Mouse (Mus musculus) spleen, postnatal 10 days (tissue): ENCODE data around the gene Senp3.
A peak's percentile ranks its signal among the peaks of the same experiment; 100 is the strongest.

Source experiments
- DNase-seq, 2 experiments: peaks; one replicate each; pipeline ENCODE4 v3.0.0; 2021 to 2022; ENCODE audit warnings: low spot score in 2 of 2

Senp3 gene

DNA sequence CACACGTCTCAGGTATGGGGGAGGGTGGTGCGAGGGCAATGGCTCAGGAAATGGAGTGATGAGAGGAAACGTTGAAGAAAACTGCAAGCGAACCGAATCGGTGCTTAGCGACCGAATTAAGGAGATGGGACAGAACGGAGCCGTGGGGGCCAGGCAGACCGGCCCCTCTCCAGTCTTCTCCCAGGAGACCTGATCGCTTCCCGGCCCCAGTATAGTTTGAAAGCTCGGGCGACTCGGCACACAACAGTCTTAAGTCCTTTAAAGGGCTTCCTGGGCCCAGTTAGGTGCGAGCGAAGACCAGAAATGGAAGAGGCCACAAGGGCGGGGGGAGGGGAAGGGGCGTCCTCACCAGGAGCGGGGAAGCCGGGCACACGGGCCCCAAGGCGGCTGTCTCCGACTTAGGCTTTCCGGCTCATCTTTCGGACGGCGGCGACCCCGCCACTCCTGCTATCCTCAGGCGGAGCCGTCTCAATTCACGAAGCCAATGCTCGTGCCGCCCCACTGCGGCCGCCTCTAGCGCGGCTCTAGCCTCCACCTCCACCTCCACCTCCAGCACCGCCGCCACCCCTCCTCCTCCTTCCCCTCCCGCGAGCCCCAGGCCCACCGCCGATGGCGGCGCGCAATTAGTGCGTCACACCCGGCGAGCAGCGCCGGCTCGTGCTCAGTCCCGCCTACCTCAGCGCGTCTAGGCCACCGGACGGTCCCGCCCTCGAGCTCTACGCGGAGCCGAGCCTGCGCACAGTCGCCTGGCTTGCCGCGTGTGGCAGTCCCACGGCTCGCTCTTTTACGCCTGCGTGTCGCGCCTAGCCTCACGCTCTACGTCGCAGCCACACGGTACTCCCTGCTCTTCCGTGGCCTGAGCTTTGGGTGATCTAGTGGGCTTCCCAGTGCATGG lies at the start of gene Senp3:
Gene Senp3, minus strand, starts transcription at position 771 of the 895 bp plus-strand sequence.
- peak; percentile 90 to 96 for DNase-seq

DNA sequence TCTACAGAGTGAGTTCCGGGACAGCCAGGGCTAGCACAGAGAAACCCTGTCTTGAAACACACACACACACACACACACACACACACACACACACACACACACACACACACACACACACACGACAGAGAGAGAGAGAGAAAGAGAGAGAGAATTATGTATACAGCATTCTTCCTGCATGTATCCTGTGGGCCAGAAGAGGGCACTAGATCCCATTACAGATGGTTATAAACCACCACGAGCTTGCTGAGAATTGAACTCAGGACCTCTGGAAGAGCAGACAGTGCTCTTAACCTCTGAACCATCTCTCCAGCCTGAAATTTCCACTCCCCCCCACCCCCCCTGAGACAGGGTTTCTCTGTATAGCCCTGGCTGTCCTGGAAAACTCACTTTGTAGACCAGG lies 49.5 kb upstream of the Senp3 start:
- DNase-seq: peak in 1 of 2 experiments; percentile 36

GRCm38 (mm10) chr11:69729063-69729462 lies 47.2 kb upstream of the Senp3 start:
- DNase-seq: peak; percentile 65 to 83

DNA sequence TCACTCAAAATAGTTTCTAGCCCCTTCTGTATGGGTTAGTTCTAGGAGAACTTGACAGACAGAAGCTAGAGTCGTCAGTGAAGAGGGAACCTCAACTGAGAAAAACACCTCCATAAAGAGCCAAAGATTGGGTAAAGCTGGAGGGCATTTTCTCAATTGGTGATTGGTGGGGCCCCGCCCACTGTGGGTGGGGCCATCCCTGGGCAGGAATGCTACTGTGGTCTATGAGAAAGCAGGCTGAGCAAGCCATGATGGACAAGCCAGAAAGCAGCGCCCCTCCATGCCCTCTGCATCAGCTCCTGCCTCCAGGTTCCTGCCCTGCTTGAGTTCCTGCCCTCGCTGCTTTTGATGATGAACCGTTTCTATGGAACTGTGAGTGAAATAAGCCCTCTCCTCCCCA lies 44.1 kb upstream of the Senp3 start:
- DNase-seq: peak; percentile 18 to 58

DNA sequence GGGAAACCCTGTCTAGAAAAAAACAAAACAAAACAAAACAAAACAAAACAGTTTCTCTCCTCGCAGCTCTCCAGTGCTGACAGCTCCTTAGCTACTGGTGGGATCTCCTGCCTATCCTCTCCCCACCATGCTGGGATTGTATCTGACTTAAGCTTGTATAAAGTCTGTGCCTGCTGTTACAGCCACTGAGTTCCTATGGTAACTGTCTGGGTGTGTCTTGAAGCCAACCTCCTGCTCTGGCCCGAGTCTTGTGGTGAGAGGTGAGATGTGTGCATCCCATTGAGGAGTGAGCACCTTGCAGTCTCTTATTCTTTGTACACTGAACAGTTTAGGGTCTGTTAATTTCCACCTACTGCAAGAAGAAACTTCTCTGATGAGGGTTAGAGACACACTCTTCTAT lies 41.2 kb upstream of the Senp3 start:
- DNase-seq: no peak

- DNase-seq: no peak
These were observed 39.0 kb upstream of the Senp3 start for GRCm38 (mm10) chr11:69720852-69721251.

DNA sequence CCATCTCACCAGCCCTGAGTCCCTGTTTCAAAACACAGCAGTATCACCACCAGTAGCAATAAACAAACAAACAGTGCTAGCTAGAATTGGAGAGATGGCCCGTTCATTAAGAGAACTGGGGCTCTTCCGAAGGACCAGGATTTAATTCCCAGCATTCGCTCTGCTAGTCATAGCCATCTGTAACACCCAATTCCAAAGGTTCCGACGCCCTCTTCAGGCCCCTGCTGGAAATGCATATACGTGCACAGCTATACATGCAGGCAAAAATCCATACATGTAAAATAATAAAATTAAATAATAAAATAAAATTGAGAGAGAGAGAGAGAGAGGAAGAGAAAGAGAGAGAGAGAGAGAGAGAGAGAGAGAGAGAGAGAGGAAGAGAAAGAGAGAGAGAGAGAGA lies 37.5 kb upstream of the Senp3 start:
- DNase-seq: peak in 1 of 2 experiments; percentile 52

- DNase-seq: peak in 1 of 2 experiments; percentile 55
These were observed 36.8 kb upstream of the Senp3 start for GRCm38 (mm10) chr11:69718661-69719060.

- DNase-seq: no peak
These were observed 35.1 kb upstream of the Senp3 start for GRCm38 (mm10) chr11:69716953-69717352.

DNA sequence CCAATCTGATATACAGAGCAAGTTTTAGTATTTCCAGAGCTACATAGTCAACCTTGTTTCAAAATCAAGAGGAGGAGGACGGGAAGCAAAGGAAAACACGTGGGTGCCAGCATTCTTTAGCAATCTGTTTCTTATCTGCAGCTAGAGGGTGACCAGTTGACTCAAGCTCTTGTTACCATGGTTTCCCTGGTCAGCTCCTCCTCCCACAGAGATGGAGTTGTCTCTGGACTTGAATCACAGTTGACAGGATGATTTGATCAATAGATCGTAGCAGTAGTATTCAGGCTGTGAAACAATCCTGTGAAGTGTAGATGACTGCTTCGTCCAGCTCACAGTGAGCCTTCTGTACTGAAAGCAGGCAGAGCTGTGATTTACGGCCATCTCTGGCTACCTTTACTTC lies 34.0 kb upstream of the Senp3 start:
- no peak for DNase-seq

DNA sequence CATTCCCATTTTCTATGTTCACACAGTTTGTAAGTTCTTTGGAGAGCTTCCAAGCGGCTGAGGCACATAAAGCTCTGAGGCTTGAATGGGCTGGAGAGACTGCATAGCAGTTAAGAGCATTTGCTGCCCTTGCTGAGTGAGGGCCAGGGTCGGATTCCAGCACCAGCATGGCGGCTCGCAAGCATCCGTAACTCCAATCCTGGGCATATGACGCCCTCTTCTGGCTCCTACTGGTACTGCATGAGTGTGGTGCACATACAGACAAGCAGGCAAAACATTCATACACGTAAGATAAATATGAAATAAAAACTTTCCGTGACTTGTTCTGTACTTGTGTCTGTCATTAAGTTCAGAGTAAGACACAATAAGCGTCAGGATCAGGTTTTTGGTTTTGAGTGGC lies 33.6 kb upstream of the Senp3 start:
- peak in 1 of 2 experiments; percentile 56 for DNase-seq

GRCm38 (mm10) chr11:69714636-69715329 lies 32.9 kb upstream of the Senp3 start:
- no peak for DNase-seq

DNA sequence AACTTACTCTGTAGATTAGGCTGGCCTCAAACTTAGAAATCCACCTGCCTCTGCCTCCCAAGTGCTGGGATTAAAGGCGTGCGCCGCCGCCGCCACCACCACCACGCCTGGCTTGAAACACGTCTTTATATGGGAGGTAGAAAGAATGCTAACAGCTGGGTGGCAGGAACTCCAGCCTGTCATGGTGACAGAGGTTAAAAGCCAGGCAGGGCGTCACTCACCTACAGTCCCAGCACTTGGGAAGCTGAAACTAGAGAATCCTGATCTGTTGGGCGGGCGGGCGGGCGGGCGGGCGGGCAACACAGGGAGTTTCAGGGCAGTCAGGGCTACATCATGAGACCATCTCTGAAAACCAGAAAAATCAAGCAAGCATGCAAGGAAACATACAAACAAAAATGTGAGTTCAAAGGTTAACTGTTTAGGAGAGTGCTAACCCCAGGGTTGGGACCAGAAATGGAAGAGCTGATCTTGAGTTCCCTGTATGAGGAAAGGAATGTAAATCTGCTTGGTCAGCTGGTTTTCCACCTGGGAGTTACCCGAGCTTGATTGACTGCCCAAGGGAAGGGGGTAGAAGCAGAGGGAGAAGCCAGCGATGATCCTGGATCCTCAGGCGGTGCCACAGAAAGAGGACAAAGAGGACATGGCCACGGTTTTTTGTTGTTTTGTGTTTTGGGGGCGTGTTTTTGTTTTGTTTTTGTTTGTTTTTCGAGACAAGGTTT lies 31.2 kb upstream of the Senp3 start:
- no peak for DNase-seq

- no peak for DNase-seq
These were observed 29.2 kb upstream of the Senp3 start for GRCm38 (mm10) chr11:69711082-69711481.

- no peak for DNase-seq
These were observed 28.6 kb upstream of the Senp3 start for GRCm38 (mm10) chr11:69710470-69710869.

- no peak for DNase-seq
These were observed 27.9 kb upstream of the Senp3 start for GRCm38 (mm10) chr11:69709554-69710446.

- no peak for DNase-seq
These were observed 26.9 kb upstream of the Senp3 start for GRCm38 (mm10) chr11:69708614-69709265.

GRCm38 (mm10) chr11:69707873-69708381 lies 26.0 kb upstream of the Senp3 start:
- no peak for DNase-seq

DNA sequence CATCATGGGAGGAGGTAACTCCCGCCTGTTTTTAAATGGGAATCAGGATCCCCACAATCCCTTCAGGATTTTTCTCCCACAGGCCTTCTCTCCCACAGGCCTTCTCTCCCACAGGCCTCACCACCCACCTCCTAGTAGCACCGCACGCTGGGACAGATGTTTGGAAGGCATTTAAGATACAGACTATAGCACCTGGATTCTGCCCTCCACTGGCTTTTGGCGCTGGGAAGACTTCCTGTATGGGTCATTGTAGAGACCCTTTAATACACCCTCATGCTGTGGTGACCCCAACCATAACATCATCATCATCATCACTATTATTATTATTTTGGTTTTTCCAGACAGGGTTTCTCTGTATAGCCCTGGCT lies 25.6 kb upstream of the Senp3 start:
- DNase-seq: no peak

- DNase-seq: no peak
These were observed 25.0 kb upstream of the Senp3 start for GRCm38 (mm10) chr11:69706775-69707479.
